Mouse (Mus musculus) kidney, embryonic 16.5 days (tissue): ENCODE data around the gene Cry1. TPM values are rescaled to one million over a fixed set of nuclear protein-coding genes. Genes with fewer than 3 reads are reported as not detected.

ENCODE experiments used
- ATAC-seq: fragments of 200-750 bp; cut with Nextera tagmentation; 2 replicates; pipeline ENCODE4 v1.8.0; 2017; ENCODE audit warnings: moderate TSS enrichment; ENCODE audit not compliant: low FRiP score, low TSS enrichment
- H3K27ac ChIP-seq: fragments of 300-500 bp; sonication (generic); 2 replicates; pipeline ENCODE4 v1.5.1; 2014; ENCODE audit warnings: low read length
- H3K27me3 ChIP-seq: fragments of 300-500 bp; sonication (generic); 2 replicates; pipeline ENCODE4 v1.6.1; 2014; ENCODE audit warnings: low read length, control low read depth, mixed read lengths; ENCODE audit not compliant: insufficient read depth
- H3K36me3 ChIP-seq: fragments of 300-500 bp; sonication (generic); 2 replicates; pipeline ENCODE4 v1.6.1; 2014; ENCODE audit warnings: low read length, control low read depth, mixed read lengths; ENCODE audit not compliant: insufficient read depth
- H3K4me1 ChIP-seq: fragments of 300-500 bp; sonication (generic); 2 replicates; pipeline ENCODE4 v1.6.1; 2014; ENCODE audit warnings: low read length, control low read depth, mixed read lengths; ENCODE audit not compliant: insufficient read depth
- H3K4me2 ChIP-seq: fragments of 300-500 bp; sonication (generic); replicated peaks from 2 replicates; pipeline ENCODE4 v1.6.1; 2014; ENCODE audit warnings: low read depth, low read length
- H3K4me3 ChIP-seq: fragments of 300-500 bp; sonication (generic); 2 replicates; pipeline ENCODE4 v1.5.1; 2014; ENCODE audit warnings: mild to moderate bottlenecking, low read length
- H3K9ac ChIP-seq: fragments of 300-500 bp; sonication (generic); replicated peaks from 2 replicates; pipeline ENCODE4 v1.6.1; 2014; ENCODE audit warnings: low read length
- H3K9me3 ChIP-seq: fragments of 300-500 bp; sonication (generic); 2 replicates; pipeline ENCODE4 v1.6.1; 2016; ENCODE audit warnings: low read length, control low read depth
- WGBS: fragments of 180-500 bp; shearing (Covaris S2); extraction: QIAGEN DNeasy Blood & Tissue Kit; methylation state at CpG from one replicate; pipeline ENCODE4 v1.1.7; 2014; 5-methylcytosine and 5-hydroxymethylcytosine counted together
- polyA plus RNA-seq: library from polyadenylated mRNA; unstranded; fragments of >200 nt; fragmentation: Nextera tagmentation; extraction: Ambion mirVana; gene quantifications from 2 replicates; pipeline ENCODE4 v1.2.1, GENCODE M21; 2015

The Cry1 gene
- polyA plus RNA-seq, 1 experiment from 2014 or later, result 29.0 TPM

- ATAC-seq, result no peak
- H3K27me3 ChIP-seq, result no peaks in the 10 kb centered on the region
- no peaks in the 10 kb centered on the region for H3K9me3 ChIP-seq
- H3K27ac ChIP-seq, result no peak overlapping the region
- 72% methylated on average over 2 of the region's 2 CpGs for WGBS
- H3K36me3 ChIP-seq, result no peaks in the 10 kb centered on the region
- H3K4me1 ChIP-seq, result peaks cover 3% of the 10 kb centered on the region; the same call in 1 of the 2 replicates
- no peak overlapping the region for H3K4me3 ChIP-seq
- no peak overlapping the region for H3K4me2 ChIP-seq
- H3K9ac ChIP-seq, result no peak overlapping the region
Observed at GRCm38 (mm10) chr10:85176640-85177039, 8.2 kb downstream of the Cry1 start.

- no peak for ATAC-seq
- no peak overlapping the region for H3K4me3 ChIP-seq
- no peak overlapping the region for H3K27ac ChIP-seq
- 91% methylated on average over 5 of the region's 5 CpGs for WGBS
- H3K4me1 ChIP-seq, result no peaks in the 10 kb centered on the region
- no peaks in the 10 kb centered on the region for H3K36me3 ChIP-seq
- no peaks in the 10 kb centered on the region for H3K9me3 ChIP-seq
- no peak overlapping the region for H3K9ac ChIP-seq
- H3K4me2 ChIP-seq, result no peak overlapping the region
- H3K27me3 ChIP-seq, result no peaks in the 10 kb centered on the region
Observed at GRCm38 (mm10) chr10:85165306-85165705, 19.6 kb downstream of the Cry1 start.

GRCm38 (mm10) chr10:85164791-85165190, 20.1 kb downstream of the Cry1 start:
- no peaks in the 10 kb centered on the region for H3K27me3 ChIP-seq
- WGBS, result 90% methylated on average over 13 of the region's 13 CpGs
- H3K4me2 ChIP-seq, result no peak overlapping the region
- no peaks in the 10 kb centered on the region for H3K4me1 ChIP-seq
- no peak overlapping the region for H3K27ac ChIP-seq
- no peak overlapping the region for H3K9ac ChIP-seq
- no peak overlapping the region for H3K4me3 ChIP-seq
- no peak for ATAC-seq
- no peaks in the 10 kb centered on the region for H3K9me3 ChIP-seq
- no peaks in the 10 kb centered on the region for H3K36me3 ChIP-seq

- H3K4me2 ChIP-seq, result no peak overlapping the region
- 79% methylated on average over 5 of the region's 5 CpGs for WGBS
- H3K9ac ChIP-seq, result no peak overlapping the region
- no peak for ATAC-seq
- no peaks in the 10 kb centered on the region for H3K4me1 ChIP-seq
- H3K9me3 ChIP-seq, result no peaks in the 10 kb centered on the region
- no peaks in the 10 kb centered on the region for H3K36me3 ChIP-seq
- H3K27me3 ChIP-seq, result no peaks in the 10 kb centered on the region
- H3K4me3 ChIP-seq, result no peak overlapping the region
- no peak overlapping the region for H3K27ac ChIP-seq
Observed at GRCm38 (mm10) chr10:85161745-85162351, 23.0 kb downstream of the Cry1 start.

- WGBS, result 64% methylated on average over 1 of the region's 1 CpGs
- no peak for ATAC-seq
Observed at GRCm38 (mm10) chr10:85159989-85160619, 24.8 kb downstream of the Cry1 start.

GRCm38 (mm10) chr10:85157451-85157850, 27.4 kb downstream of the Cry1 start:
- 85% methylated on average over 7 of the region's 7 CpGs for WGBS
- no peak overlapping the region for H3K4me2 ChIP-seq

More at GRCm38 (mm10) chr10:85159989-85160619, 24.8 kb downstream of the Cry1 start:
- no peaks in the 10 kb centered on the region for H3K4me1 ChIP-seq
- no peaks in the 10 kb centered on the region for H3K9me3 ChIP-seq
- no peak overlapping the region for H3K4me2 ChIP-seq
- no peak overlapping the region for H3K27ac ChIP-seq
- H3K36me3 ChIP-seq, result no peaks in the 10 kb centered on the region; the same call in 1 of the 2 replicates
- H3K9ac ChIP-seq, result no peak overlapping the region
- no peaks in the 10 kb centered on the region for H3K27me3 ChIP-seq
- no peak overlapping the region for H3K4me3 ChIP-seq

GRCm38 (mm10) chr10:85154195-85154594, 30.7 kb downstream of the Cry1 start:
- WGBS, result 15% methylated on average over 2 of the region's 2 CpGs
- peaks cover 4% of the 10 kb centered on the region; the same call in 1 of the 2 replicates for H3K36me3 ChIP-seq
- no peak overlapping the region for H3K4me3 ChIP-seq
- no peak overlapping the region for H3K27ac ChIP-seq
- ATAC-seq, result no peak
- H3K9ac ChIP-seq, result no peak overlapping the region
- no peak overlapping the region for H3K4me2 ChIP-seq
- H3K4me1 ChIP-seq, result no peaks in the 10 kb centered on the region
- no peaks in the 10 kb centered on the region for H3K9me3 ChIP-seq
- no peaks in the 10 kb centered on the region for H3K27me3 ChIP-seq

More at GRCm38 (mm10) chr10:85157451-85157850, 27.4 kb downstream of the Cry1 start:
- no peaks in the 10 kb centered on the region for H3K27me3 ChIP-seq
- no peak for ATAC-seq
- H3K27ac ChIP-seq, result no peak overlapping the region
- H3K36me3 ChIP-seq, result no peaks in the 10 kb centered on the region; the same call in 1 of the 2 replicates
- no peaks in the 10 kb centered on the region for H3K9me3 ChIP-seq
- no peak overlapping the region for H3K9ac ChIP-seq
- no peak overlapping the region for H3K4me3 ChIP-seq
- H3K4me1 ChIP-seq, result no peaks in the 10 kb centered on the region

- no peak for ATAC-seq
Observed at GRCm38 (mm10) chr10:85149226-85149625, 35.6 kb downstream of the Cry1 start.

GRCm38 (mm10) chr10:85146282-85146681, 38.6 kb downstream of the Cry1 start:
- H3K27ac ChIP-seq, result no peak overlapping the region
- no peak overlapping the region for H3K4me2 ChIP-seq
- no peak overlapping the region for H3K4me3 ChIP-seq
- H3K4me1 ChIP-seq, result no peaks in the 10 kb centered on the region
- ATAC-seq, result no peak
- no peak overlapping the region for H3K9ac ChIP-seq
- no peaks in the 10 kb centered on the region for H3K27me3 ChIP-seq
- WGBS, result 85% methylated on average over 14 of the region's 14 CpGs
- H3K9me3 ChIP-seq, result no peaks in the 10 kb centered on the region
- peaks cover 25% of the 10 kb centered on the region for H3K36me3 ChIP-seq

More at GRCm38 (mm10) chr10:85149226-85149625, 35.6 kb downstream of the Cry1 start:
- Histone ChIP-seq H3K9ac (no peak overlapping the region), H3K9me3 (no peaks in the 10 kb centered on the region), H3K36me3 (peaks cover 23% of the 10 kb centered on the region), H3K4me1 (no peaks in the 10 kb centered on the region), H3K27me3 (no peaks in the 10 kb centered on the region), H3K27ac (no peak overlapping the region), H3K4me3 (no peak overlapping the region), H3K4me2 (no peak overlapping the region)
- WGBS, result 83% methylated on average over 5 of the region's 5 CpGs

GRCm38 (mm10) chr10:85141465-85141864, 43.4 kb downstream of the Cry1 start:
- H3K27ac ChIP-seq, result no peak overlapping the region
- no peaks in the 10 kb centered on the region for H3K4me1 ChIP-seq
- no peak overlapping the region for H3K4me2 ChIP-seq
- H3K4me3 ChIP-seq, result no peak overlapping the region
- H3K36me3 ChIP-seq, result peaks cover 19% of the 10 kb centered on the region
- WGBS, result 54% methylated on average over 9 of the region's 9 CpGs
- ATAC-seq, result 0 out of 2 replicates have a peak, but pooled peaks have one; percentile 23
- no peak overlapping the region for H3K9ac ChIP-seq
- no peaks in the 10 kb centered on the region for H3K27me3 ChIP-seq
- H3K9me3 ChIP-seq, result no peaks in the 10 kb centered on the region
